Mouse (Mus musculus) layer of hippocampus, postnatal 25 days (tissue): ENCODE data around the gene Opa1. TPM values are rescaled to one million over a fixed set of nuclear protein-coding genes. Genes with fewer than 3 reads are reported as not detected.

Experiments
- DNase-seq, 2 experiments: peaks; one replicate each; pipeline ENCODE4 v3.0.0; 2022; ENCODE audit warnings: mixed read lengths in 2 of 2, low spot score in 1 of 2; ENCODE audit errors: extremely low spot score in 1 of 2
- total RNA-seq, 2 experiments: library from RNA; stranded (reverse); gene quantifications; 2 replicates each; pipeline ENCODE4 v1.2.3; 2021

Gene Opa1
- total RNA-seq, 2 experiments from 2014 or later, result 102 to 107 TPM

- DNase-seq, result no peak
Observed at GRCm38 (mm10) chr16:29687987-29688885, 109.1 kb downstream of the Opa1 start.

- no peak for DNase-seq
Observed at GRCm38 (mm10) chr16:29689187-29689819, 110.2 kb downstream of the Opa1 start.

GRCm38 (mm10) chr16:29693025-29693682, 114.0 kb downstream of the Opa1 start:
- DNase-seq, result no peak

GRCm38 (mm10) chr16:29693791-29694419, 114.8 kb downstream of the Opa1 start:
- no peak for DNase-seq

DNA sequence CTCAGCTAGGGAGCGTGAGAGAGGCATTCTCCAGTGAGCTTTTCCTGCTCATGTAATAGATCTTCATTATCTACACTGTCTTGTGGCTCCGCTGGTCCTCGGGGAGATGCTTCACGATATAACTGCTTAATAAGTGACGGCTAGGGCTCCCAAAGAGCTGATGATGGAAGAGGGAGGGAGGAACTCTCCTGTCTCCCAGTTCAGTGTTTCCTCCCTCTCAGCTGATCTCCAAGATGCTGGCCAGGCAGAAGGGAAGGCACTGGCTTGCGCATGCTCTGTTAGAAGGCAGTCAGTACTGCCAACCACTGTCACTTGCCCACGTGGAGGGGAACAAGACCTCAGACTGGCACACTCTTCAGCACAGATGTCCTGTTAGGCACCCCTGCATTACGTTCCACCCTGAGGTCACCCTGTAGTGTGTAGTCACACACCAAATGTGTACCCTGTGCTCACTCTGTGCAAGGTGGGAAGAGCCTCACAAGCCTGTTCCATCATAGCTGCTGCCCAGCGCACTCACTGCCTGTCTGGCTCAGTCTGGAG, 115.4 kb downstream of the Opa1 start:
- DNase-seq, result no peak

Other genes with a start within 250 kb of the Opa1 start
- gene Atp13a5, start 200.6 kb upstream of the Opa1 start, total RNA-seq, result 10 to 100 TPM in 1 of 2 experiments, 1 to 10 TPM in 1; 9.6 to 13.5 TPM
- 10 to 100 TPM; 15.2 to 18.4 TPM for gene Atp13a4, start 34.5 kb upstream of the Opa1 start, total RNA-seq